Mouse (Mus musculus): ENCODE results near the gene Pou5f1. TPM values are rescaled to one million over a fixed set of nuclear protein-coding genes. Genes with fewer than 3 reads are reported as not detected.
A peak's percentile ranks its signal among the peaks of the same experiment; 100 is the strongest.

Gene Pou5f1
- total RNA-seq, 2 experiments from 2014 or later, result not detected

DNA sequence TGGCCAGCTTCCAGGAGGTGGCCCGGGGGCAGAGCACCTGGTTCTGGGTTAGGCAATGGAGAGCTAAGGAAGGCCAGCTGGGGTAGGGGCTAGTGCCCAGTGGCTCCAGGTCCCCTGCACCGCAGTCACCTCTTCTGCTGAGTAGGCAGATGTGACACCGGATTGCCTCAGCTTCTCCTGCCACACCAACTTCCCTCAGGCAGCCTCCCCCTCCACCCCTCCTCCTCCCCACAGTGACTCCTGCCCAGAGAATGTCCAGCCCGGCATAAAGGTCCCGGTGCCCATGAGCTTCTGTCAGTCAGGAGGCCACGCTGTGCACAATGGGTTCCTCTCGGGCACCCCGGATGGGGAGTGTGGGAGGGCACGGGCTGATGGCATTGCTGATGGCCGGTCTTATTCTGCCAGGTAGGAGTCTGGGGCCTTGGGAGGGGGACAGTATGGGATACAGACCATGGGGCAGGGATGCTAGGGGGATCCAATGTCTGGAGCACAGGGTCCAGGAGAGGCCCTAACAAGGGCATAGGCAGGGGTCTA lies 46.1 kb downstream of the Pou5f1 start, which contains the start of gene Cdsn:
Gene Cdsn (plus strand): TSS at position 248 of the 534 bp plus-strand sequence.
- peak; percentile 10 for DNase-seq

DNA sequence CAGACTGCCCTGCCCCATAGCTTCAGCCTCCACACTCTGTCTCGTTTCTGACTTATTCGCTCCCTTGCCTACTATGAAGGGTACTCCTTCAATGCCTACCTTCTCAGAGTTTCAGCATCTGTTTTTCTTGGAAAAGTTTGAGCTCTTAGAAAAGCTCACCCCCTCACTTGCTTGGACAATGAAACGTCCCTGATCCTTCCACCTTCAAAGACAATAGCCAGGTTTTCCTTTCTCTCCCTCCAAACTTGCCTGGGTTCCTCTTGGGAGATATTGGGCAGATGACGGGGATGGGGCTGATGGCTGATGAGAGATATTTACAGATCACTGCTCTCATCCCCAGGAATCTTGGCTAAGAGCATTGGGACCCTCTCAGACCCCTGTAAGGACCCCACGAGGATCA lies 48.5 kb downstream of the Pou5f1 start:
- no peak for DNase-seq

DNA sequence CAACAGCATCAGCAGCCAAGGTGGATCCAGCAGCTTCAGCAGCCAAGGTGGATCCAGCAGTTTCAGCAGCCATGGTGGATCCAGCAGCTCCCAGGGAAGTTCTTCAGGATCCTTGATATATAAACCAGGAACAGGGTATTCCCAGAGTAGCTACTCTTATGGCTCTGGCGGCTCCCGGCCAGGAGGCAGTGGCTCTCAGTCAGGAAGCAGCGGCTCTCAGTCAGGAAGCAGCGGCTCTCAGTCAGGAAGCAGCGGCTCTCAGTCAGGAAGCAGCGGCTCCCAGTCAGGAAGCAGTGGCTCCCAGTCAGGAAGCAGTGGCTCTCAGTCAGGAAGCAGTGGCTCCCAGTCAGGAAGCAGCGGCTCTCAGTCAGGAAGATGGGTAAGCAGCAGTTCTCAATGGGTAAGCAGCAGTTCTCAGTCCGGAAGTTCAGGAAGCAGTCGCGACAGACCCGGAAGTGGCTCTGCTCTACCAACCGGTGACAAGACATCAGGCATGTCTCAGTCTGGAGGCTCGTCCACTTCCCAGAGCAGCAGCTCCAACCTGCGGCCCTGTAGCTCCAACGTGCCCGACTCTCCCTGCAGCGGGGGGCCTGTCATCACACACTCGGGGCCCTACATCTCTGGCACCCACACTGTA lies 49.1 kb downstream of the Pou5f1 start:
- no peak for DNase-seq

DNA sequence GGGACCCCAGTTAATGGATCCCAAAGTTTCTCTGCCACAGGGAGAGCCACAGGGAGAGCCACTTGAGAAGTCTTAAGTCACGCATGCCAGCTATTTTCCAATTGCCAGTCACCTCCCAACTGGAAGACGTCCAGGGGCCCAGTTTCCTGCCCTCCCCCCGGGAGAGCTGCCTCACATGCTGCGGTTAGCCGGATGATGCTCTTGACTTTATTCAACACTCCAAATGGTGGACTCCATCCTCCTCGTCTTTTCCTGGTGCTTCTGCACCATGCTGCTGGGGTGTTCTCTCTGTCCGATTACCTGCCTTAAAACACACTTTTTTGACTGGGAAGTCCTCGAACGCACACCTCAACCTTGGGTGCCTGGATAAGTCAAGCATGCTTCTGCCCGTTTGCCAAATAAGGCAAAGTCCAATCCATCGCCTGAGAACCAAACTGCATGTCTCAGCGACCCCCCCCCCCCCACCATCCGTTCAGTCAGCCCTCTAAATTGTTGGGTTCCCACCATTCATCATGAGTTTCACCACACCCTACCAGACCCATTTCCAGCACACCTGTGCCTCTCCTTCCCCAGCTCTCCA lies 50.5 kb downstream of the Pou5f1 start:
- DNase-seq, result no peak

DNA sequence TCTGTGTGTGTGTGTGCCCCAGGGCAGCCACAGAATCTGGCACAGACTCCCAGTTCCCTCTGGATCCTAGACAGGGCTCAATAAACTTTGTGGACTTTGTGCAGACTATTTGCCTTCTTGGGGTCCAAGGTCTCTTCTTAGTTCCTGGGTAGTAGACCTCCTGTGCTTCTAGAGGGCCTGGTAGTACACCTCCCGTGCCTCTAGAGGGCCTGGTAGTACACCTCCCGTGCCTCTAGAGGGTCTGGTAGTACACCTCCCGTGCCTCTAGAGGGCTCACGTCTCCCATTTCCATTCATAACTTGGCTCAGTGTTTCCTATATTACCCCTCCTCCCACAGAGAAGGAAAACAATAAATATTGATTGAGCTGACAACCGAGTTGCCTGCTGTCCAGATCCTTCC lies 51.0 kb downstream of the Pou5f1 start:
- DNase-seq, result peak; percentile 70

DNA sequence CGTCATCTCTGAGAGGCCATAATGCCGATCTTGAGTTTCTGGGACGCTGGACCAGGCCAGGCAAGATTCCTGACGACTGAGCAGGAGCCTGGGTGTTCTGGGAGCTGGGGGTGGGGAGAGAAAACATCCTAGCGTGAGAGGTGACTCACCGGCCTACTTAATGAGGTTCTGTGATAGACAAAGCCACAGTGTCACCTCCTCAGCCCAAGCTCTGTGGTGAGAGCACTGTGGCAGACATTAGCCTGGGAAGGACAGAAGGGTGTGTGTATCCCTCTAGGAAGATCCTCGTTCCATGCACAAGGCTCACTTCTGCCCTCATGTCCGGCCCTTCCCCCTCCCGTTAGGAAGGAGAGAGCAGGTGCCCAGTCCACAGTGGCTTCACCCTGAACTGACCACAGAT lies 51.5 kb downstream of the Pou5f1 start:
- no peak for DNase-seq

DNA sequence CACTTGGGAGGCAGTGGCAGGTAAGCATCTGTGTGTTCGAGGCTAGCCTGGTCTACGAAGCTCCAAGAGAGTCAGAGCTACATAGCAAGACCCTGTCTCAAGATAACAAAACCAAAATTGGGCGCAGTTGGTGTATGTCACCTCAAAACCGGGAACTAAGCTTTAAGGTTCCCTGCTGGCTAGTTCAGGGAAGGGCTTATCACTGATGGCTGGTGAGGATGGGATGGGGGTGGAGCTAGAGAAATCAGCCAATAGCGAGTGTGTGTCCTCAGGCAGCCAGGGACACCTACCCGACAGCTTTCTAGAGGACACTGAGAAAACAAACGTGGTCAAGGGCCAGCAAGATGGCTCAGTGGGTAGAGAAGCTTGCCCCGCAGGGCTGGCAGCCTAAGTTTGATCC lies 52.4 kb downstream of the Pou5f1 start:
- DNase-seq, result no peak

Other genes starting within 250 kb of the Pou5f1 start
- gene H2-D1, start 243.3 kb upstream of the Pou5f1 start, total RNA-seq (2021), result 10 to 100 TPM; 45.9 to 50.4 TPM
- under 1 TPM; 0.43 to 0.55 TPM for gene H2-Q1, start 185.6 kb upstream of the Pou5f1 start, total RNA-seq (2021)
- gene H2-Q2, start 163.8 kb upstream of the Pou5f1 start, total RNA-seq (2021), result under 1 TPM; 0.64 to 0.77 TPM
- 1 to 10 TPM; 8.0 TPM for gene H2-Q4, start 126.4 kb upstream of the Pou5f1 start, total RNA-seq (2021)
- gene H2-Q6, start 81.2 kb upstream of the Pou5f1 start, total RNA-seq (2021), result under 1 TPM; 0.21 to 0.52 TPM
- under 1 TPM; 0.69 to 0.92 TPM for gene H2-Q7, start 66.9 kb upstream of the Pou5f1 start, total RNA-seq (2021)
- under 1 TPM; 0.19 to 0.36 TPM for gene H2-Q10, start 35.9 kb upstream of the Pou5f1 start, total RNA-seq (2021)
- 10 to 100 TPM; 41.1 to 44.2 TPM for gene Tcf19, start 10.8 kb downstream of the Pou5f1 start, total RNA-seq (2021)
- 10 to 100 TPM; 11.0 to 12.5 TPM for gene Cchcr1, start 11.1 kb downstream of the Pou5f1 start, total RNA-seq (2021)
- not detected for gene Psors1c2, start 27.2 kb downstream of the Pou5f1 start, total RNA-seq (2021)
- under 1 TPM; 0.16 to 0.26 TPM for gene Cdsn, start 46.1 kb downstream of the Pou5f1 start, total RNA-seq (2021)
- not detected for gene 2300002M23Rik, start 61.4 kb downstream of the Pou5f1 start, total RNA-seq (2021)
- gene Sfta2, start 95.5 kb downstream of the Pou5f1 start, total RNA-seq (2021), result not detected
- not detected for gene Gm9573, start 120.6 kb downstream of the Pou5f1 start, total RNA-seq (2021)
- gene Mucl3, start 137.7 kb downstream of the Pou5f1 start, total RNA-seq (2021), result not detected
- gene Vars2, start 161.6 kb downstream of the Pou5f1 start, total RNA-seq (2021), result 10 to 100 TPM; 29.0 to 29.2 TPM
- gene Gtf2h4, start 167.7 kb downstream of the Pou5f1 start, total RNA-seq (2021), result 10 to 100 TPM; 19.4 to 20.9 TPM
- gene Ddr1, start 198.6 kb downstream of the Pou5f1 start, total RNA-seq (2021), result 100 to 1,000 TPM; 107 to 113 TPM

All from heart, postnatal 4 days (tissue).